Mouse (Mus musculus): Measurements from ENCODE around the gene Ntm. TPM values are rescaled to one million over a fixed set of nuclear protein-coding genes. Genes with fewer than 3 reads are reported as not detected.

The Ntm gene
- total and polyA plus RNA-seq, 3 experiments = not detected

GRCm38 (mm10) chr9:29439401-29439800 is 523.5 kb downstream of the Ntm start:
- DNase-seq (ENCODE audit: low read depth, low spot score) = no peak
- H3K9ac ChIP-seq (ENCODE audit: control insufficient read depth, low read depth, low read length, poor library complexity, severe bottlenecking) = no peak overlapping the region
- no peak overlapping the region for H3K27ac ChIP-seq (ENCODE audit: control insufficient read depth, low read depth, low read length)
- H3K4me3 ChIP-seq (ENCODE audit: control insufficient read depth in 1 of 2, insufficient read depth in 1 of 2, low read depth in 2 of 2, low read length in 2 of 2) = no peak overlapping the region
- no peaks in the 10 kb centered on the region for H3K79me2 ChIP-seq (ENCODE audit: control insufficient read depth, insufficient read depth, low read length, poor library complexity)
- H3K36me3 ChIP-seq (ENCODE audit: control insufficient read depth in 1 of 2, insufficient read depth in 2 of 2, low read length in 2 of 2) = no peaks in the 10 kb centered on the region
- no peaks in the 10 kb centered on the region for H3K4me1 ChIP-seq (ENCODE audit: control insufficient read depth in 1 of 2, insufficient read depth in 2 of 2, low read length in 2 of 2)
- TF ChIP-seq SMC3 (IDR thresholded peaks at IDR 0.05; ENCODE audit: low read depth, low read length) (no peak), KAT2A (conservative IDR thresholded peaks at IDR 0.05; ENCODE audit: low read depth, low read length) (no peak), MYB (IDR thresholded peaks at IDR 0.05; ENCODE audit: low read depth, low read length) (no peak), MAZ (IDR thresholded peaks at IDR 0.05; ENCODE audit: low read depth, low read length) (no peak), GABPA (IDR thresholded peaks at IDR 0.05; ENCODE audit: low read depth, low read length) (no peak), MYC (IDR thresholded peaks at IDR 0.05; ENCODE audit: low read depth, low read length) (no peak), TBP (IDR thresholded peaks at IDR 0.05; ENCODE audit: low read depth, low read length) (no peak)
- H3K27me3 ChIP-seq (ENCODE audit: control insufficient read depth in 1 of 2, insufficient read depth in 2 of 2, low read length in 2 of 2) = no peaks in the 10 kb centered on the region
- no peaks in the 10 kb centered on the region for H3K9me3 ChIP-seq (replicated peaks; ENCODE audit: insufficient read depth, low read length)

- Histone ChIP-seq H3K27me3 (ENCODE audit: control insufficient read depth in 1 of 2, insufficient read depth in 2 of 2, low read length in 2 of 2) (no peaks in the 10 kb centered on the region), H3K79me2 (ENCODE audit: control insufficient read depth, insufficient read depth, low read length, poor library complexity) (no peaks in the 10 kb centered on the region), H3K9ac (ENCODE audit: control insufficient read depth, low read depth, low read length, poor library complexity, severe bottlenecking) (no peak overlapping the region), H3K36me3 (ENCODE audit: control insufficient read depth in 1 of 2, insufficient read depth in 2 of 2, low read length in 2 of 2) (no peaks in the 10 kb centered on the region), H3K27ac (ENCODE audit: control insufficient read depth, low read depth, low read length) (no peak overlapping the region), H3K4me3 (ENCODE audit: control insufficient read depth in 1 of 2, insufficient read depth in 1 of 2, low read depth in 2 of 2, low read length in 2 of 2) (no peak overlapping the region), H3K4me1 (ENCODE audit: control insufficient read depth in 1 of 2, insufficient read depth in 2 of 2, low read length in 2 of 2) (no peaks in the 10 kb centered on the region), H3K9me3 (replicated peaks; ENCODE audit: insufficient read depth, low read length) (no peaks in the 10 kb centered on the region)
- no peak for TF ChIP-seq TBP (IDR thresholded peaks at IDR 0.05; ENCODE audit: low read depth, low read length)
- no peak for DNase-seq (ENCODE audit: low read depth, low spot score)
Observed at GRCm38 (mm10) chr9:29434611-29435010, 528.3 kb downstream of the Ntm start.

- H3K9ac ChIP-seq (ENCODE audit: control insufficient read depth, low read depth, low read length, poor library complexity, severe bottlenecking) = no peak overlapping the region
- no peaks in the 10 kb centered on the region for H3K9me3 ChIP-seq (replicated peaks; ENCODE audit: insufficient read depth, low read length)
- no peaks in the 10 kb centered on the region for H3K36me3 ChIP-seq (ENCODE audit: control insufficient read depth in 1 of 2, insufficient read depth in 2 of 2, low read length in 2 of 2)
- H3K4me3 ChIP-seq (ENCODE audit: control insufficient read depth in 1 of 2, insufficient read depth in 1 of 2, low read depth in 2 of 2, low read length in 2 of 2) = no peak overlapping the region
- DNase-seq (ENCODE audit: low read depth, low spot score) = no peak
- no peak overlapping the region for H3K27ac ChIP-seq (ENCODE audit: control insufficient read depth, low read depth, low read length)
- H3K27me3 ChIP-seq (ENCODE audit: control insufficient read depth in 1 of 2, insufficient read depth in 2 of 2, low read length in 2 of 2) = no peaks in the 10 kb centered on the region
- TF ChIP-seq CHD1 (IDR thresholded peaks at IDR 0.05; ENCODE audit: low read depth, low read length) (no peak), MYB (IDR thresholded peaks at IDR 0.05; ENCODE audit: low read depth, low read length) (no peak), ELF1 (IDR thresholded peaks at IDR 0.05; ENCODE audit: low read depth, low read length) (no peak), JUND (IDR thresholded peaks at IDR 0.05; ENCODE audit: low read depth, low read length) (no peak), POLR2AphosphoS5 (IDR thresholded peaks at IDR 0.05; ENCODE audit: borderline replicate concordance, low read depth, low read length) (no peak), MXI1 (IDR thresholded peaks at IDR 0.05; ENCODE audit: low read depth, low read length) (no peak)
- H3K79me2 ChIP-seq (ENCODE audit: control insufficient read depth, insufficient read depth, low read length, poor library complexity) = no peaks in the 10 kb centered on the region
- H3K4me1 ChIP-seq (ENCODE audit: control insufficient read depth in 1 of 2, insufficient read depth in 2 of 2, low read length in 2 of 2) = no peaks in the 10 kb centered on the region
Observed at GRCm38 (mm10) chr9:29433910-29434309, 529.0 kb downstream of the Ntm start.

All from MEL (cell line).